Mouse (Mus musculus) kidney, adult 2 months (tissue): Measurements from ENCODE around the gene Rnf10.
A peak's percentile ranks its signal among the peaks of the same experiment; 100 is the strongest.

Source experiments
- CTCF ChIP-seq: fragments of 200-500 bp; conservative IDR thresholded peaks from 2 replicates; pipeline ENCODE4 v1.5.1; 2011; ENCODE audit warnings: low read depth, mild to moderate bottlenecking, control low read depth, low read length, moderate library complexity, mixed read lengths; ENCODE audit not compliant: insufficient read depth, insufficient read length
- POLR2A ChIP-seq: fragments of 200-500 bp; IDR thresholded peaks from one replicate; pipeline ENCODE4 v1.6.1; 2011; ENCODE audit warnings: low read depth, low read length, control low read depth

DNA sequence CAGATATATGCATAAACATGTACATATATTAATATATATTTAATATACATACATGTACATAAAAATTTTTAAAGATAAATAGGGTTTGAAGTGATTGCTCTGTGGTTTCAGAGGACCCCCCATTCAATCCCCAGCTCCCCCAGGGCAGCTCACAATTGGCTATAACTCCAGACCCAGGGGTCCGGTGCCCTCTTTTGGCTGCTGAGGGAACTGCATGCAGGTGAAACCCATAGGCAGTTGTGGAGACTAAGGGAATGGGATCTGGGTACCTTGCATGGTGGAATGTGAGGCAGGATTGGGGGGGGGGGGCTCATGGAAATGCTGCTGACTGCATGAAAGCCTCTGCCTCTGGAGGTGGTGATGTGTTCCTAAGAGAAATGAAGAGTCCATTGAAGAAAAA lies 62.3 kb downstream of the Rnf10 start:
- TF ChIP-seq CTCF (peak; percentile 61), POLR2A (no peak)
